Mouse (Mus musculus): Measurements from ENCODE around the gene Gm28230. TPM values are rescaled to one million over a fixed set of nuclear protein-coding genes. Genes with fewer than 3 reads are reported as not detected.

Gene Gm28230
- polyA plus RNA-seq, 1 experiment from 2014 or later = not detected

- Histone ChIP-seq H3K36me3 (ENCODE audit: control insufficient read depth, insufficient read depth, low read length) (no peaks in the 10 kb centered on the region), H3K27ac (ENCODE audit: low read depth, low read length) (no peak overlapping the region), H3K4me2 (ENCODE audit: low read length) (no peak overlapping the region), H3K4me1 (ENCODE audit: control insufficient read depth, insufficient read depth, low read length) (peaks cover 12% of the 10 kb centered on the region; the same call in 1 of the 2 replicates), H3K27me3 (replicated peaks; ENCODE audit: control insufficient read depth, insufficient read depth, low read length) (peaks cover 96% of the 10 kb centered on the region), H3K4me3 (ENCODE audit: low read depth, low read length) (no peak overlapping the region), H3K9me3 (replicated peaks; ENCODE audit: control insufficient read depth, low read length) (no peaks in the 10 kb centered on the region), H3K9ac (ENCODE audit: low read length) (no peak overlapping the region)
- ATAC-seq (no peak), DNase-seq (ENCODE audit: low spot score) (peak; percentile 90)
- WGBS = 12% methylated on average over 17 of the region's 17 CpGs
Observed at GRCm38 (mm10) chr2:74701949-74702819, 24.3 kb upstream of the Gm28230 start.

GRCm38 (mm10) chr2:74702820-74703219 lies 23.7 kb upstream of the Gm28230 start:
- no peaks in the 10 kb centered on the region for H3K9me3 ChIP-seq (replicated peaks; ENCODE audit: control insufficient read depth, low read length)
- ATAC-seq (no peak), DNase-seq (ENCODE audit: low spot score) (no peak)
- peaks cover 10% of the 10 kb centered on the region; the same call in 1 of the 2 replicates for H3K4me1 ChIP-seq (ENCODE audit: control insufficient read depth, insufficient read depth, low read length)
- H3K4me3 ChIP-seq (ENCODE audit: low read depth, low read length) = no peak overlapping the region
- H3K27ac ChIP-seq (ENCODE audit: low read depth, low read length) = no peak overlapping the region
- no peak overlapping the region for H3K4me2 ChIP-seq (ENCODE audit: low read length)
- no peaks in the 10 kb centered on the region for H3K36me3 ChIP-seq (ENCODE audit: control insufficient read depth, insufficient read depth, low read length)
- H3K27me3 ChIP-seq (replicated peaks; ENCODE audit: control insufficient read depth, insufficient read depth, low read length) = peaks cover 96% of the 10 kb centered on the region
- WGBS = 10% methylated on average over 6 of the region's 6 CpGs
- no peak overlapping the region for H3K9ac ChIP-seq (ENCODE audit: low read length)

- no peak overlapping the region for H3K9ac ChIP-seq (ENCODE audit: low read length)
- H3K4me1 ChIP-seq (ENCODE audit: control insufficient read depth, insufficient read depth, low read length) = peaks cover 5% of the 10 kb centered on the region; the same call in 1 of the 2 replicates
- peaks cover 96% of the 10 kb centered on the region for H3K27me3 ChIP-seq (replicated peaks; ENCODE audit: control insufficient read depth, insufficient read depth, low read length)
- ATAC-seq (no peak), DNase-seq (ENCODE audit: low spot score) (no peak)
- H3K36me3 ChIP-seq (ENCODE audit: control insufficient read depth, insufficient read depth, low read length) = no peaks in the 10 kb centered on the region
- H3K27ac ChIP-seq (ENCODE audit: low read depth, low read length) = no peak overlapping the region
- H3K4me3 ChIP-seq (ENCODE audit: low read depth, low read length) = no peak overlapping the region
- H3K9me3 ChIP-seq (replicated peaks; ENCODE audit: control insufficient read depth, low read length) = no peaks in the 10 kb centered on the region
- H3K4me2 ChIP-seq (ENCODE audit: low read length) = no peak overlapping the region
- WGBS = 2% methylated on average over 10 of the region's 10 CpGs
Observed at GRCm38 (mm10) chr2:74703317-74703716, 23.2 kb upstream of the Gm28230 start.

GRCm38 (mm10) chr2:74703720-74704392 lies 22.7 kb upstream of the Gm28230 start:
- under 1% methylated on average over 26 of the region's 26 CpGs for WGBS

GRCm38 (mm10) chr2:74704393-74704998 lies 22.0 kb upstream of the Gm28230 start, which contains the start of gene Hoxd8:
TSS of gene Hoxd8 (plus strand) at chr2:74704615.
- H3K27ac ChIP-seq (ENCODE audit: low read depth, low read length) = no peak within 1 kb of the TSS
- H3K4me2 ChIP-seq (ENCODE audit: low read length) = peak within 1 kb of the TSS; percentile 50
- peak; percentile 22; the same call in 1 of the 2 replicates for ATAC-seq
- H3K27me3 ChIP-seq (replicated peaks; ENCODE audit: control insufficient read depth, insufficient read depth, low read length) = peaks cover 96% of the 10 kb centered on the region
- no peaks in the 10 kb centered on the region for H3K36me3 ChIP-seq (ENCODE audit: control insufficient read depth, insufficient read depth, low read length)
- peaks cover 4% of the 10 kb centered on the region; the same call in 1 of the 2 replicates for H3K4me1 ChIP-seq (ENCODE audit: control insufficient read depth, insufficient read depth, low read length)
- no peaks in the 10 kb centered on the region for H3K9me3 ChIP-seq (replicated peaks; ENCODE audit: control insufficient read depth, low read length)
- H3K4me3 ChIP-seq (ENCODE audit: low read depth, low read length) = peak within 1 kb of the TSS; percentile 21
- WGBS = under 1% methylated on average over 50 of the region's 52 CpGs
- peak within 1 kb of the TSS; percentile 25; the same call in 1 of the 2 replicates for H3K9ac ChIP-seq (ENCODE audit: low read length)
- no peak for DNase-seq (ENCODE audit: low spot score)

More at GRCm38 (mm10) chr2:74703720-74704392, 22.7 kb upstream of the Gm28230 start:
- Histone ChIP-seq H3K4me2 (ENCODE audit: low read length) (no peak overlapping the region), H3K27me3 (replicated peaks; ENCODE audit: control insufficient read depth, insufficient read depth, low read length) (peaks cover 96% of the 10 kb centered on the region), H3K4me3 (ENCODE audit: low read depth, low read length) (no peak overlapping the region), H3K9me3 (replicated peaks; ENCODE audit: control insufficient read depth, low read length) (no peaks in the 10 kb centered on the region), H3K36me3 (ENCODE audit: control insufficient read depth, insufficient read depth, low read length) (no peaks in the 10 kb centered on the region), H3K9ac (ENCODE audit: low read length) (no peak overlapping the region), H3K4me1 (ENCODE audit: control insufficient read depth, insufficient read depth, low read length) (peaks cover 4% of the 10 kb centered on the region; the same call in 1 of the 2 replicates), H3K27ac (ENCODE audit: low read depth, low read length) (no peak overlapping the region)
- DNase-seq (ENCODE audit: low spot score) (no peak), ATAC-seq (no peak)

GRCm38 (mm10) chr2:74704999-74705466 lies 21.5 kb upstream of the Gm28230 start:
- whole genome bisulfite sequencing = 0% methylated on average over 53 of the region's 66 CpGs
- peak overlapping the region; percentile 25; the same call in 1 of the 2 replicates for H3K9ac ChIP-seq (ENCODE audit: low read length)
- H3K4me2 ChIP-seq (ENCODE audit: low read length) = peak overlapping the region; percentile 50
- no peaks in the 10 kb centered on the region for H3K9me3 ChIP-seq (replicated peaks; ENCODE audit: control insufficient read depth, low read length)
- no peaks in the 10 kb centered on the region for H3K36me3 ChIP-seq (ENCODE audit: control insufficient read depth, insufficient read depth, low read length)
- no peak overlapping the region for H3K27ac ChIP-seq (ENCODE audit: low read depth, low read length)
- no peak for DNase-seq (ENCODE audit: low spot score)
- peak; percentile 26; the same call in 1 of the 2 replicates for ATAC-seq
- peaks cover 4% of the 10 kb centered on the region; the same call in 1 of the 2 replicates for H3K4me1 ChIP-seq (ENCODE audit: control insufficient read depth, insufficient read depth, low read length)
- peak overlapping the region; percentile 21 for H3K4me3 ChIP-seq (ENCODE audit: low read depth, low read length)
- peaks cover 96% of the 10 kb centered on the region for H3K27me3 ChIP-seq (replicated peaks; ENCODE audit: control insufficient read depth, insufficient read depth, low read length)

GRCm38 (mm10) chr2:74705467-74706089 lies 20.9 kb upstream of the Gm28230 start:
- no peaks in the 10 kb centered on the region for H3K36me3 ChIP-seq (ENCODE audit: control insufficient read depth, insufficient read depth, low read length)
- H3K27me3 ChIP-seq (replicated peaks; ENCODE audit: control insufficient read depth, insufficient read depth, low read length) = peaks cover 96% of the 10 kb centered on the region
- H3K9ac ChIP-seq (ENCODE audit: low read length) = no peak overlapping the region
- under 1% methylated on average over 51 of the region's 85 CpGs for WGBS
- H3K4me2 ChIP-seq (ENCODE audit: low read length) = peak overlapping the region; percentile 50
- peaks cover 4% of the 10 kb centered on the region; the same call in 1 of the 2 replicates for H3K4me1 ChIP-seq (ENCODE audit: control insufficient read depth, insufficient read depth, low read length)
- H3K9me3 ChIP-seq (replicated peaks; ENCODE audit: control insufficient read depth, low read length) = no peaks in the 10 kb centered on the region
- DNase-seq (ENCODE audit: low spot score) = no peak
- ATAC-seq = peak; percentile 55; the same call in 1 of the 2 replicates
- no peak overlapping the region for H3K27ac ChIP-seq (ENCODE audit: low read depth, low read length)
- H3K4me3 ChIP-seq (ENCODE audit: low read depth, low read length) = peak overlapping the region; percentile 21

- ATAC-seq (no peak), DNase-seq (ENCODE audit: low spot score) (no peak)
- no peak overlapping the region for H3K4me3 ChIP-seq (ENCODE audit: low read depth, low read length)
- 2% methylated on average over 13 of the region's 13 CpGs for WGBS
- H3K4me2 ChIP-seq (ENCODE audit: low read length) = no peak overlapping the region
- no peaks in the 10 kb centered on the region for H3K36me3 ChIP-seq (ENCODE audit: control insufficient read depth, insufficient read depth, low read length)
- H3K9me3 ChIP-seq (replicated peaks; ENCODE audit: control insufficient read depth, low read length) = no peaks in the 10 kb centered on the region
- no peak overlapping the region for H3K9ac ChIP-seq (ENCODE audit: low read length)
- H3K27ac ChIP-seq (ENCODE audit: low read depth, low read length) = no peak overlapping the region
- peaks cover 94% of the 10 kb centered on the region for H3K27me3 ChIP-seq (replicated peaks; ENCODE audit: control insufficient read depth, insufficient read depth, low read length)
- H3K4me1 ChIP-seq (ENCODE audit: control insufficient read depth, insufficient read depth, low read length) = peaks cover 4% of the 10 kb centered on the region; the same call in 1 of the 2 replicates
Observed at GRCm38 (mm10) chr2:74706393-74706960, 20.1 kb upstream of the Gm28230 start.

Data from forebrain, embryonic 14.5 days (tissue).